Mouse (Mus musculus) midbrain, embryonic 13.5 days (tissue): Measurements from ENCODE around the gene Sult2b1. TPM values are rescaled to one million over a fixed set of nuclear protein-coding genes. Genes with fewer than 3 reads are reported as not detected.

ENCODE experiments used
- ATAC-seq: fragments of 200-750 bp; cut with Nextera tagmentation; 2 replicates; pipeline ENCODE4 v1.8.0; 2017; ENCODE audit warnings: mild to moderate bottlenecking, moderate TSS enrichment, moderate library complexity
- H3K27ac ChIP-seq: fragments of 300-500 bp; sonication (generic); 2 replicates; pipeline ENCODE4 v1.5.1; 2015; ENCODE audit warnings: inconsistent platforms, mild to moderate bottlenecking, moderate library complexity
- H3K27me3 ChIP-seq: fragments of 300-500 bp; sonication (generic); 2 replicates; pipeline ENCODE4 v1.6.1; 2015; ENCODE audit warnings: mild to moderate bottlenecking, inconsistent platforms
- H3K36me3 ChIP-seq: fragments of 300-500 bp; sonication (generic); 2 replicates; pipeline ENCODE4 v1.6.1; 2015; ENCODE audit warnings: mild to moderate bottlenecking, inconsistent platforms
- H3K4me1 ChIP-seq: fragments of 300-500 bp; sonication (generic); replicated peaks from 2 replicates; pipeline ENCODE4 v1.6.1; 2015; ENCODE audit warnings: inconsistent platforms
- H3K4me2 ChIP-seq: fragments of 300-500 bp; sonication (generic); replicated peaks from 2 replicates; pipeline ENCODE4 v1.6.1; 2015; ENCODE audit warnings: moderate library complexity, mild to moderate bottlenecking, inconsistent platforms
- H3K4me3 ChIP-seq: fragments of 300-500 bp; sonication (generic); replicated peaks from 2 replicates; pipeline ENCODE4 v1.5.1; 2015; ENCODE audit warnings: mild to moderate bottlenecking, inconsistent platforms
- H3K9ac ChIP-seq: fragments of 300-500 bp; sonication (generic); replicated peaks from 2 replicates; pipeline ENCODE4 v1.6.1; 2015; ENCODE audit warnings: mild to moderate bottlenecking, inconsistent platforms
- H3K9me3 ChIP-seq: fragments of 300-500 bp; sonication (generic); 2 replicates; pipeline ENCODE4 v1.6.1; 2016; ENCODE audit warnings: mild to moderate bottlenecking, inconsistent platforms
- WGBS: fragments of 180-500 bp; shearing (Covaris S2); methylation state at CpG from one replicate; pipeline ENCODE4 v1.1.7; 2015; 5-methylcytosine and 5-hydroxymethylcytosine counted together
- polyA plus RNA-seq: library from polyadenylated mRNA; unstranded; fragments of >200 nt; fragmentation: Nextera tagmentation; extraction: Ambion mirVana; gene quantifications from 2 replicates; pipeline ENCODE4 v1.2.1, GENCODE M21; 2015

Sult2b1 gene
- polyA plus RNA-seq, 1 experiment from 2014 or later: 5.6 TPM

- ATAC-seq: peak; percentile 53
- 1% methylated on average over 14 of the region's 14 CpGs for WGBS
These were observed 1.7 kb upstream of the Sult2b1 start for GRCm38 (mm10) chr7:45786136-45786578.

GRCm38 (mm10) chr7:45785388-45786135 is 1.1 kb upstream of the Sult2b1 start:
- Histone ChIP-seq H3K4me2 (peak overlapping the region; percentile 93), H3K4me1 (peaks cover 36% of the 10 kb centered on the region), H3K27ac (peak overlapping the region; percentile 99), H3K36me3 (peaks cover 36% of the 10 kb centered on the region), H3K9me3 (no peaks in the 10 kb centered on the region), H3K27me3 (no peaks in the 10 kb centered on the region), H3K9ac (peak overlapping the region; percentile 94), H3K4me3 (peak overlapping the region; percentile 77)
- under 1% methylated on average over 37 of the region's 42 CpGs for WGBS
- peak; percentile 43 for ATAC-seq

More at GRCm38 (mm10) chr7:45786136-45786578, 1.7 kb upstream of the Sult2b1 start:
- Histone ChIP-seq H3K9ac (peak overlapping the region; percentile 94), H3K4me1 (peaks cover 36% of the 10 kb centered on the region), H3K27me3 (no peaks in the 10 kb centered on the region), H3K36me3 (peaks cover 42% of the 10 kb centered on the region), H3K4me2 (peak overlapping the region; percentile 93), H3K4me3 (peak overlapping the region; percentile 77), H3K9me3 (no peaks in the 10 kb centered on the region), H3K27ac (peak overlapping the region; percentile 99)

- H3K4me1 ChIP-seq: peaks cover 44% of the 10 kb centered on the region
- H3K9me3 ChIP-seq: no peaks in the 10 kb centered on the region
- H3K4me3 ChIP-seq: peak within 1 kb of the TSS; percentile 77
- under 1% methylated on average over 38 of the region's 38 CpGs for WGBS
- peak within 1 kb of the TSS; percentile 94 for H3K9ac ChIP-seq
- H3K36me3 ChIP-seq: peaks cover 17% of the 10 kb centered on the region
- peak within 1 kb of the TSS; percentile 93 for H3K4me2 ChIP-seq
- peak within 1 kb of the TSS; percentile 99 for H3K27ac ChIP-seq
- ATAC-seq: peak; percentile 64
- H3K27me3 ChIP-seq: no peaks in the 10 kb centered on the region
These were observed 868 bp downstream of the Sult2b1 start, which contains the start of gene Lmtk3 for GRCm38 (mm10) chr7:45783511-45784091. Gene Lmtk3 (plus strand): TSS chr7:45783738.

GRCm38 (mm10) chr7:45782271-45782670 is 2.2 kb downstream of the Sult2b1 start:
- H3K36me3 ChIP-seq: peaks cover 3% of the 10 kb centered on the region
- H3K4me1 ChIP-seq: peaks cover 35% of the 10 kb centered on the region
- H3K4me3 ChIP-seq: no peak overlapping the region
- 79% methylated on average over 4 of the region's 4 CpGs for WGBS
- no peak overlapping the region for H3K9ac ChIP-seq
- H3K27me3 ChIP-seq: no peaks in the 10 kb centered on the region
- ATAC-seq: no peak
- H3K27ac ChIP-seq: no peak overlapping the region
- H3K4me2 ChIP-seq: no peak overlapping the region
- no peaks in the 10 kb centered on the region for H3K9me3 ChIP-seq

- H3K9ac ChIP-seq: peak overlapping the region; percentile 1
- 23% methylated on average over 22 of the region's 22 CpGs for WGBS
- H3K4me3 ChIP-seq: 0 out of 2 replicates have a peak overlapping the region, but pooled peaks have one; percentile 1
- H3K4me1 ChIP-seq: peaks cover 15% of the 10 kb centered on the region
- no peak for ATAC-seq
- no peaks in the 10 kb centered on the region for H3K36me3 ChIP-seq
- H3K27ac ChIP-seq: no peak overlapping the region
- no peaks in the 10 kb centered on the region for H3K27me3 ChIP-seq
- H3K4me2 ChIP-seq: peak overlapping the region; percentile 37
- no peaks in the 10 kb centered on the region for H3K9me3 ChIP-seq
These were observed 5.3 kb downstream of the Sult2b1 start for GRCm38 (mm10) chr7:45779081-45779641.

GRCm38 (mm10) chr7:45775237-45775636 is 9.2 kb downstream of the Sult2b1 start:
- 79% methylated on average over 7 of the region's 7 CpGs for WGBS
- no peak for ATAC-seq

GRCm38 (mm10) chr7:45771101-45771500 is 13.4 kb downstream of the Sult2b1 start:
- Histone ChIP-seq H3K27me3 (no peaks in the 10 kb centered on the region), H3K4me1 (no peaks in the 10 kb centered on the region), H3K36me3 (no peaks in the 10 kb centered on the region), H3K9me3 (no peaks in the 10 kb centered on the region), H3K4me3 (no peak overlapping the region), H3K9ac (no peak overlapping the region), H3K27ac (no peak overlapping the region), H3K4me2 (no peak overlapping the region)
- ATAC-seq: no peak
- 60% methylated on average over 4 of the region's 4 CpGs for WGBS

More at GRCm38 (mm10) chr7:45775237-45775636, 9.2 kb downstream of the Sult2b1 start:
- no peak overlapping the region for H3K27ac ChIP-seq
- H3K27me3 ChIP-seq: no peaks in the 10 kb centered on the region
- H3K4me3 ChIP-seq: no peak overlapping the region
- H3K9ac ChIP-seq: no peak overlapping the region
- no peak overlapping the region for H3K4me2 ChIP-seq
- no peaks in the 10 kb centered on the region for H3K9me3 ChIP-seq
- peaks cover 8% of the 10 kb centered on the region; the same call in 1 of the 2 replicates for H3K4me1 ChIP-seq
- H3K36me3 ChIP-seq: no peaks in the 10 kb centered on the region

GRCm38 (mm10) chr7:45770427-45771082 is 13.9 kb downstream of the Sult2b1 start:
- Histone ChIP-seq H3K36me3 (no peaks in the 10 kb centered on the region), H3K4me1 (no peaks in the 10 kb centered on the region), H3K9ac (no peak overlapping the region), H3K4me3 (no peak overlapping the region), H3K4me2 (no peak overlapping the region), H3K27ac (no peak overlapping the region), H3K9me3 (no peaks in the 10 kb centered on the region), H3K27me3 (no peaks in the 10 kb centered on the region)
- WGBS: 76% methylated on average over 8 of the region's 8 CpGs
- ATAC-seq: no peak

- H3K36me3 ChIP-seq: no peaks in the 10 kb centered on the region
- 92% methylated on average over 6 of the region's 6 CpGs for WGBS
- no peaks in the 10 kb centered on the region for H3K4me1 ChIP-seq
- H3K9ac ChIP-seq: no peak overlapping the region
- H3K4me2 ChIP-seq: no peak overlapping the region
- no peaks in the 10 kb centered on the region for H3K27me3 ChIP-seq
- no peak overlapping the region for H3K4me3 ChIP-seq
- H3K27ac ChIP-seq: no peak overlapping the region
- no peaks in the 10 kb centered on the region for H3K9me3 ChIP-seq
- no peak for ATAC-seq
These were observed 17.0 kb downstream of the Sult2b1 start for GRCm38 (mm10) chr7:45767500-45767899.

GRCm38 (mm10) chr7:45766764-45767163 is 17.7 kb downstream of the Sult2b1 start:
- Histone ChIP-seq H3K4me2 (no peak overlapping the region), H3K27ac (no peak overlapping the region), H3K4me3 (no peak overlapping the region), H3K9ac (no peak overlapping the region), H3K4me1 (no peaks in the 10 kb centered on the region), H3K9me3 (no peaks in the 10 kb centered on the region), H3K36me3 (no peaks in the 10 kb centered on the region), H3K27me3 (no peaks in the 10 kb centered on the region)
- 44% methylated on average over 7 of the region's 8 CpGs for WGBS
- no peak for ATAC-seq

- 65% methylated on average over 8 of the region's 8 CpGs for WGBS
- H3K27me3 ChIP-seq: no peaks in the 10 kb centered on the region
- no peak overlapping the region for H3K9ac ChIP-seq
- H3K4me2 ChIP-seq: no peak overlapping the region
- ATAC-seq: no peak
- no peaks in the 10 kb centered on the region for H3K9me3 ChIP-seq
- H3K36me3 ChIP-seq: no peaks in the 10 kb centered on the region
- H3K4me1 ChIP-seq: no peaks in the 10 kb centered on the region
- H3K4me3 ChIP-seq: no peak overlapping the region
- no peak overlapping the region for H3K27ac ChIP-seq
These were observed 18.5 kb downstream of the Sult2b1 start for GRCm38 (mm10) chr7:45765995-45766394.

GRCm38 (mm10) chr7:45760151-45760550 is 24.3 kb downstream of the Sult2b1 start:
- peaks cover 6% of the 10 kb centered on the region for H3K4me1 ChIP-seq
- 65% methylated on average over 5 of the region's 5 CpGs for WGBS
- no peaks in the 10 kb centered on the region for H3K36me3 ChIP-seq
- H3K27me3 ChIP-seq: peaks cover 30% of the 10 kb centered on the region
- H3K9ac ChIP-seq: no peak overlapping the region
- H3K27ac ChIP-seq: no peak overlapping the region
- ATAC-seq: no peak
- no peak overlapping the region for H3K4me3 ChIP-seq
- H3K9me3 ChIP-seq: no peaks in the 10 kb centered on the region
- no peak overlapping the region for H3K4me2 ChIP-seq
